Mouse (Mus musculus): ENCODE results near the gene Hsf2bp.

The Hsf2bp gene

GRCm38 (mm10) chr17:31979888-31980287, 56.3 kb downstream of the Hsf2bp start:
- no peak for DNase-seq

GRCm38 (mm10) chr17:31977131-31977530, 59.0 kb downstream of the Hsf2bp start:
- no peak for DNase-seq

DNA sequence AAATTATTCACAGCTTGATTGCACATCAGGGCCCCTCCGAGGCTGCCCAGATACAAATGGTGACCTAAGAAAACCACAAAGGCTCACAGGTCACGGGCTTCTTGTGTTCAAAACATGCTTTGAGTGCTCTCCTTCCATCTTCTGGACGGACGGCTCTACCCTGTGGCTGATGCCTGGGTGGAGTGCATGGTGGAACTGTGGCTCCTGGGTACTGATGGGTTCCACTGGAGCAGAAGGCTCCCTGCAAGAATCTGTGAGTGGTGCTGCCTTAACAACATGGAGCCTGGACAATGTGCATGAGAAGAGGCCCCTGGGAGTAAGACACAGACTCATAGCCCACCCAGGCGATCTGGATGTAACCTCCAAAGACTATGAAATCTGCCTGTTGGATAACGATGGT, 59.6 kb downstream of the Hsf2bp start:
- DNase-seq = no peak

DNA sequence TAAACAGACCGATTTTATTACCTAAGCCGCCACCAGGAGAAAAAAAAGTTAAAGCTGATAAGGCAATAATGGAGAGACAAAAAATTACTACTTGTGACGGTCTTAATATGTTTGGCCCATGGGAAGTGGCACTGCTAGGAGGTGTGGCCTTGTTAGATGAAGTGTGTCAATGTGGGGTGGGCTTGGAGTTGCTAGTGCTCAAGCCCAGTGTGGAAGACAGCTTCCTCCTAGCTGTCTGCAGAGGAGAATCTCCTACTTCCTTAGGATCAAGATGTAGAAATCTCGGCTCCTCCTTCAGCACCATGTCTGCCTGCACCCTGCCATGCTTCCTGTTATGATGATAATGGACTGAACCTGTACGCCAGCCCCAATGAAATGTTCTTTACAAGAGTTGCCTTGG, 61.5 kb downstream of the Hsf2bp start:
- DNase-seq = no peak

DNA sequence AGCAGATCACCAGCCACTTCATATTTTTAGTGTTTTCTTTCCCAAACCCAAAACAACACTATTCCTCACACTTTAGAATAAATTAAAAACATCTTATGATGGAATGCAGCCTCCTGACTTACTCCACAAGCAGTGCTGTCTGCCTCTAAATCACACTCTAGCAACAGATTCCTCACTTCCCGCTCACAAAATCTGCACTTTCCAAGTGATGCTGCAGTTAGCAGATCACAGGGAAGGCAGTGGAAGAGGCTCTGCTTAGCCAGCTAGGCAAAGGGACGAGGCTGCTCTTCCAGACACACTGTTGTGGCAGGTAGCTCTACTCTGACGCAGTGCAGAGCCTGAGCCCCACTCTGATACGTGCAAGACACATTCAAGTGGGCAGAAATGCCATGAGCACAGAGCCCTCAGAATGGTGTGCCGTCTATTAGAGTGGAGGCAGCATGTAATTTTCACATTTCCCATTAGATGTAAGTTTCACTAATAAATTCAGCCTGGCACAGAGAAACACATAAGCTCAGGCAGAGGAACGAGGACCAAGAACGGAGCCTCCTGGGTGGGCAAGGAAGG, 62.4 kb downstream of the Hsf2bp start:
- DNase-seq = no peak

- no peak for DNase-seq
Measured at GRCm38 (mm10) chr17:31970890-31971289, 65.3 kb downstream of the Hsf2bp start.

DNA sequence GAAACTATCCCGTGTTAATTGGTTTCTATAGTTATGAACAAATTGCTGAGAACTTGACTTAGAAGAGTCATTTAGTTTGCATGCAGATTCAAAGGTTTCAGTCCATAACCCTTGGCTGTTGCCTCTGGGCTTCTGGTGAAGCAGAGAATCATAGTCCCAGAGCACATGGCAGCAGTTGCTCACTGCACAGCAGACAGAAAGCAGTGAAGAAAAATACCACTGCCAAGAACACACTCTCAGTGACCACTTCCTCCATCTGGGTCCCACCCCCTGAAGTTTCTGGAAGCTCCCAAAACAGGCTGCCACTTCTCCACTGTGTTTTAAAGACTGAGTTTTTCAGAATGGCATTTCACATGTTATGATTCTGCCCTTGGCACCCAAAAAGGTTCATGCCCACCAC, 67.3 kb downstream of the Hsf2bp start:
- DNase-seq = peak; percentile 23

DNA sequence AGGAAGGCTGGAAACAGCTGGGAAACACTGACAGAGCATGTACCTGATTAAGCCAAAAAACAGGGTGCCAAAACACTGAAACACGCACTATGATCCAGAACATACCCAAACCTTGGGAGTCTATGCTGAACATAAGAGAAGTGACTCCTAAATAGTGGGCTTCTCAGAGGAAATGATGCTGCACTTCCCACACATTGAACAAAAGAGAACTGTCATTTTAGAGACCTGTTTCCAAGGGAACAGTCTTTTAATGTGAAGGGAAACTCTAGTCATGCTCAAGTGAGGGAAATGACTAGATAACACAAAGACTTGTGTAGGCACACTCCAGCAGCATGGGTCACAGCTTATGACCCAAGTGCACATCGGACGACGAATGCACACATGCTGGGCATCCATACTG, 68.8 kb downstream of the Hsf2bp start:
- DNase-seq = peak; percentile 33

DNA sequence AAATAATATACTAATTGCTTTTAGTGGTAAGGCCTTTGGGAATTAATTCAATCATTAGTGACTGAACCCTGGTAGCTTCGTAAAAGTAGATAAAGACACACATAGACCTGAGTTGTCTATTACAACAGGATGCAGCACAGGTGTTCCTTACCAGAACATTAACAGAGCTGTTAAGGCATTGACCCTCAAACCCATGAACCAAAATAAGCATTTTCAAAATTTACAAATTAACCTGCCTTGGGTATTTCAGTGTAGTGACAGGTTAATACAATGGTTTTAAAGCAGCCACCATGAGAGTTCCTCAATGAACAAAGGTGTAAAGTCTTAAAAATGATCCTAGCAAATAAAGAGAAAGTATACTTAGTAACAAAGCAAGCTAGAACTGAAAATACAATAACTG, 69.6 kb downstream of the Hsf2bp start:
- peak; percentile 70 for DNase-seq

- DNase-seq = peak; percentile 95
Measured at GRCm38 (mm10) chr17:31965623-31966022, 70.5 kb downstream of the Hsf2bp start.

GRCm38 (mm10) chr17:31962930-31963329, 73.2 kb downstream of the Hsf2bp start:
- no peak for DNase-seq

DNA sequence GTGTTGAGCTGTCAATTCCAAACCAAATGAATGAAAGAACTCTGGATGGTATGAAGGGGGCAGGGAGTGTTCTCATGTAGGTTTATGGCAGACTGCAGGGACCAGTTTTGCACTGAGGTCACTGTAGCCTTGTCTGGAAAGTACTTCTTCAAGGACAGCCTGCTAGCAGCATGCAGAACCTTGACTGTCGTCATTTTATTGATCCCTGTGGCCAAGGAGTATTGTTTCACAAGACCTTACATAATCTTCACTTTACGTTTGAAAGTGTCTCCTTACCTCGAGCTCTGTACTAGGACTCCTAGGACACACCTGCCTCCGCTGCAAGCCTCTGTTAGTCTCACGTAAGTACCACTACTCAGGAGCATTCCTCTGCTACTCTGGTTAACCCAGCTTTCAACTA, 73.9 kb downstream of the Hsf2bp start:
- DNase-seq = no peak

DNA sequence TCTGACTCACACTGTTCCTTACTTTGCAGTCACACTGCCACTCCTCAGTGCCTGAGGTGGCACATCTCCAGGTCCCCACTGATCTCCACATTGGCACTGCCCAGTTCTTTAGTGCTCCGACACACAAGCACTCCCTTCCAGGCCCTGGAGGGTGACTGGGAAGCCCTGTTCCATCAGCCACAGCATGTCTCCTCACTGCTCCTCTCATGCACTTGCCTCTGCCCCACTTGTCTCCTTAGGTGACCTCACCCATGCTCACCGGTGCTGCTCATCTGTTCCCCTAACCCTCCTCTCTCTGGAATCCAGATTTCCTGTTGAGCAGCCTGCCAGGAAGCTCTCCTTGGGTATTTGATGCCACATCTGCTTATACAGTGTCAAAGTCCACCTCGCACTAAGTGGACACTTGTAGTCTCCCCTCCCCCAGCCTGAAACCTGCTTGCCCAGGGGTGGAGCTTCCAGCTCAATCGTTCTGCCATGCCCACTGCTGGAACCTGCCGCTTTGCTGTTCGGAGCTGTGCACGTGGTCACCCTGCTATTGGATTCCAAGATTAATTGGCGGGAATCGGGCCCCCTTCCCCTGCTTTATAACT, 81.5 kb downstream of the Hsf2bp start:
- DNase-seq = peak; percentile 94

- no peak for DNase-seq
Measured at GRCm38 (mm10) chr17:31949076-31949475, 87.1 kb downstream of the Hsf2bp start.

DNA sequence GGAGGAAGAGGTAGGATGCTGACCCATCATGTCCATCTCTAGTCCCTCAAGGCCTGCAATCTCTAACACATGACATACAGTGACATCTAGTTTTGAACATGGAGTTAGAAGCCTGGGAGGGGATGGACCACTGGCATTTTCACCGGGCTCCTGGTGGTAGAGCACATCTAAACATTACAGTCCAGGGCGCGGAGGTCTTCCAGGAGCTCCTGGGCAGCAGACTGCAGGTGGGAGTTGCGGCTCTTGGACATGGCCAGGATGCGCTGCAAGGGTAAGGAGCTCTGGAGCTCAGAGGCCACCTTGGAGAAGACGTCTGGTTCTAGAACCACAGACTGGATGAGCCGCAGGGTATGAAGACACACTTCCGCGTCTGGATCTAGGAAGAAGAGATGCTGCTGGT, 89.7 kb downstream of the Hsf2bp start:
- DNase-seq = no peak

DNA sequence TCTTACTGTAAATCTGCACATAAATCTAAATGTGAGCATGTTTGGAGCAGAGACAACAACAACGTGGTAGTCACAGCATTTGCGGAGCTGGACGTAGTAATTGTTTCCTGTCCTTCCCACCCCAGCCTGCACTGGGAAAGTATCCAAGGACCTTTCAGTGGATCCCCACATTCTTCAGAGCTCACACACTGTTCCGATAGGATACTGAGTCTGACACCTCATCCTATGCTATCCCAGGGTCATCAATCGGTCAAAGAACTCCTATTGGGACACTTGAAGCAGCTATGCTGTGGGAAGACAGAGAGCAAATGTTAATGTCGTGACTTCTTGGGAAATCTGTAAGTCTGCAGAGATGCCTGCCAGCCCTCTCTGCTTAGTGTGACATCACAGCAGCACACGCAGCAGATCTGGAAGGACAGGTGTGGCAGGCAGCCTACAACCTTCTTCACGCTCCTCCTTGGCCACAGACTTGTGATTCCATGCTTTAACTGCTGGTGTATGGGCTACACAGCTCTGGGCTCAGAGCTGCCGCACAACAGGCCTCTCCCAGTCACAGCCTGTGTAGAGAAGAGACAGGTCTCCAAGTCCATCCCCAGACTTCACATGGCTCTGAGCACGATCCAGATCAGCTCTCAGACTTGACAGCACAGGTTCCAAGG, 92.1 kb downstream of the Hsf2bp start:
- peak; percentile 64 for DNase-seq

DNA sequence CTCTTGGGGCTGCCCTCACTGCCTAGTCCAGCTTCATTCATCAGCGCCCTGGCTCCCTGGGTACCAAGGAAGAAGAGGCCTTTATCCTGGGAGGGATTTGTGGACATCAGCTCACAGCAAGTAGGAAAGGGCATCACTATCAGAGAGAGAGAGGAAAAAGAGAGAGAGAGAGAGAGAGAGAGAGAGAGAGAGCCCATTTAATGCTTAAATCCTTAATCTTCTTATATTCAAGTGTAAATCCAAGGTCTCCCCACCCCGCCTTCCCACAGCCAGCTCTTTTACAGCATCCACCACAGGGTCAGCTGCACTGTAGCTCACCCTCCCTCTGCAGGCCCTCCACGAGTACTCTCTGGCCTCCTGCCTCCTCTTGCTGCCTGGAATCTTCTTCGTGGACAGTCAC, 94.5 kb downstream of the Hsf2bp start:
- DNase-seq = peak; percentile 19

DNA sequence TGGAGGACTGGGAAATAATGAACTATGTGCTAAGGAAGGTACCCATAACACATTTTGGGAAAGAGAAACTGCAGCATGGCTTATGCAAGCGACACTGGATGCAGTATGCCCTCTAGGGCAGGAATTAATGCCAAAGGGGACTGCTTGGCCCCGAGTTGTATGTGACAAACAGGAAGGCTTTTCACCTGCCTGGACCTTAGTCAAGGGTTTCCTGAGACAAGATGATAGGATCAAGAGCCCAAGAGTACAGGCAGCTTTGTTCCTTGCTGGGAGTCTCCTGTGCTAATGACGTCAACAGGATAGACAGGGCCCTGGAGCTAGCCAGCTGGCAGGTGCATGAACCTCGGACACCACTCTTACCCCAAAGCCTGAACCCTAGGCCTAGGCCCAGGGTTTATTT, 95.5 kb downstream of the Hsf2bp start:
- DNase-seq = peak; percentile 74

- DNase-seq = peak; percentile 93
Measured at GRCm38 (mm10) chr17:31939292-31940060, 96.7 kb downstream of the Hsf2bp start.

DNA sequence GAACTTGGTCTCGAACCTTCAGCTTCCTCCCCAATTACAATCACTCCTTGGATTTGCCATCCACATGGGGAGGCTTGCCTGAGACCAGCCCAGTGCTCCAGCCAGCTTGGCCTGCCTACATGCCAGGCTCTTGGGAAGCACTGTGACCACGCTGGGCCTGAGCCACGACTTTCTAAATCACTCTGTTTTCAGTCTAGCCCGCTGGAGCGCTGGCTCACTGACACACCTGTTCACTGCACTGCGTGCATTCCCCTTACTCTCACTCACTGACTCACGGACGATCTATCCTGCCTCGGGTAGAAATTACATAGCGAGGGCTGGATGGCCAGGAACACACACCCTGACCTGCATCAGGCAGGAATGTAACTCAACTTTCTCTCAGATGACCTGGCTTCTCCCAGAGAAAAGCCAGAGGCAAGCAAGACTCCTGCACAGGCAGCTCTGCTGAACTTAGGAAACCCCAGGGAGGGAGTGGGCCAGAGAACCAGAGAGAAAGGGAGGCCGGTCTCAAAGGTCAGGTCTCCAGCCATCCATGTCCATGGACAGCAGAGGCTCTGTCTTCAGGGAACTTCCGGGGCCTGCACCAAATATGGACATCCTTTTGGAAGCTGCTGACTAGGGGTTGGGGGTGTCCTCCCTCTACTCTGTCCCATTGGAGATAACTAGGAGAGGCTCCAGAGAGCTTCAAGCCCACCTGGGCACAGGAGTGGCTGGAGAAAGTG, 97.4 kb downstream of the Hsf2bp start:
- peak; percentile 95 for DNase-seq

- peak; percentile 85 for DNase-seq
Measured at GRCm38 (mm10) chr17:31937141-31937554, 99.0 kb downstream of the Hsf2bp start.

DNA sequence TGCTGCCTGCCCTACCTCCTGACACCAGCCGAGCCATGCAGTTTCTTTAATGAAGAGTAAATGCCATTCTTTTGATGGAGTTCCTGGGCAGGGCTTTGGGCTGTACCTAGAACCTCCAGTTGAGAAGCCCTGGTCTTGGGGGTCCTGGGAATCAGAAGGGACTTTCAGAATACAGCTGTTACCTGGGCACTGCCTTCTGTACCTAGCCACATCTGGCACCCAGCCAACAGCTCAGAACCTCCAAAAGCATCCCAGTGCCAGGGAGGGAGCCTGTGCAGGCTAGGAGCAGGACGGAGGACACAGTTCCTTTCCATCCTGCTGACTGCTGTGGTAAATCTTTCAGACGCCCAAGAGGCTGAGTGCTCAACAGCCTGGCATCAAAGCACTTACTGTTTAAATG, 100.3 kb downstream of the Hsf2bp start:
- no peak for DNase-seq
